Mouse (Mus musculus): ENCODE measurements around the gene Alox8.

DNA sequence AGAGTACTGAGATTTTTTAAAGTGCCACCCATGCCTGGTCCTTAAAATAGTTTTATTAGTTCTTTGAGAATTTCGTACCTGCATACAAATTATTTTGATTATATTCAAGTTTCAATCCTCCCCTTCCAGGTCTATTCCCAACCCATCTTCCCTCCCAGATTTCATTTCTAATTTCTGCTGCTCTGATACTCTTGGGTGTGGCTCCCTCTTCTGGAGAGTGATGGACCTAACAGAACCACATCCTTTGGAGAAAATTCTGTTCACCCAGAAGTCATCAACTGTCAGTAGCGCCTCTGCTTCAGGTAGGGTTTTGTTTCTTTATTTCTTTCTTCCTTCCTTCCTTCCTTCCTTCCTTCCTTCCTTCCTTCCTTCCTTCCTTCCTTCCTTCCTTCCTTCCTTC, 47.3 kb upstream of the Alox8 start:
- no peak for TF ChIP-seq POLR2A (IDR thresholded peaks at IDR 0.05; ENCODE audit: insufficient read length, low read depth)
- no peak for TF ChIP-seq POLR2AphosphoS2 (IDR thresholded peaks at IDR 0.05; ENCODE audit: insufficient read length, low read depth)
- no peak for TF ChIP-seq USF1 (IDR thresholded peaks at IDR 0.05; ENCODE audit: low read depth)
- no peak for TF ChIP-seq E2F4 (IDR thresholded peaks at IDR 0.05; ENCODE audit: insufficient read depth)
- no peak for TF ChIP-seq TCF12 (IDR thresholded peaks at IDR 0.05; ENCODE audit: insufficient read depth, poor library complexity, severe bottlenecking)
- TF ChIP-seq MAX (IDR thresholded peaks at IDR 0.05; ENCODE audit: low read depth): no peak
- no peak for TF ChIP-seq MYOG (IDR thresholded peaks at IDR 0.05; ENCODE audit: control insufficient read depth in 1 of 3, insufficient read depth in 1 of 3, insufficient read length in 2 of 3, low read depth in 2 of 3)
- TF ChIP-seq SRF (IDR thresholded peaks at IDR 0.05; ENCODE audit: control insufficient read depth, insufficient read length, low read depth): no peak
- no peak for TF ChIP-seq MYOD1 (IDR thresholded peaks at IDR 0.05; ENCODE audit: control insufficient read depth in 1 of 3, insufficient read length in 2 of 3, low read depth in 2 of 3)
- no peak for TF ChIP-seq CEBPB (IDR thresholded peaks at IDR 0.05; ENCODE audit: insufficient read depth, poor library complexity, severe bottlenecking)
- no peak for TF ChIP-seq REST (IDR thresholded peaks at IDR 0.05; ENCODE audit: insufficient read depth, insufficient read length)
- no peak for TF ChIP-seq TCF3 (IDR thresholded peaks at IDR 0.05; ENCODE audit: insufficient read length, low read depth)

Measured in myocyte (in vitro differentiated cells).